Mouse (Mus musculus): ENCODE measurements at regions not wholly inside any gene's neighbourhood (a gene's known extent, or its start where the extent isn't known, plus 50 kb on each side); places are given as distances from the start of the nearest gene placed in this dataset.

DNA sequence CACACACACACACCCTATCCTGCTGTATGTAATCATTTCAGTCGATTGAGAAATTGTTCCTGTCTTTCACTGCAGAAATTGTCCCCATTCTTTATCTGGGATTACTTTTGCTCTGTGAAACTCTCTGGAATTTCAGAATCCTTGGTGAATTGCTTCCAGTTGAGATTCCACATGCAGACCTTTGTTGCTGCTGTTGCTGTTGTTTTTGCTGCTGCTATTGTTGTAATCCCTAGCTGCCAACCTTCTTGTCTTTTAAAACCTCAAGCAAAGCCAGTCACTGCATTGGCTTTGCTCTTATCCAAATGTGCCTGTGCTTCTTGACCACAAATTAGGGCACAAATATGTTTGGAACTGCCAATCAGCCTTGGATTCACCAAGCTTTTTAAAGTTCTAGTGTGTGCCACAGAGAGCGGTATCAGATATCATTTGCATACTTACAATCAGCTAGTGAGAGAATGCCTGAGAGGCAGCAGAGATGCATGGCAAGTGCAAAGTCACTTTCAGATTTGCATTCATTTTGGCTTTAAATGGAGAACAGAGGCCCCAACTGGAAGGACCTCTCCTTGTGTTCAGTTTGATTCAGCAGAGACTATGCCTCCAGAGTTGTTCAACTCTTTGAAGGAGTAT, 1187.0 kb upstream of the Map3k7 start:
- DNase-seq (ENCODE audit: low read depth, low spot score) = peak; percentile 18

DNA sequence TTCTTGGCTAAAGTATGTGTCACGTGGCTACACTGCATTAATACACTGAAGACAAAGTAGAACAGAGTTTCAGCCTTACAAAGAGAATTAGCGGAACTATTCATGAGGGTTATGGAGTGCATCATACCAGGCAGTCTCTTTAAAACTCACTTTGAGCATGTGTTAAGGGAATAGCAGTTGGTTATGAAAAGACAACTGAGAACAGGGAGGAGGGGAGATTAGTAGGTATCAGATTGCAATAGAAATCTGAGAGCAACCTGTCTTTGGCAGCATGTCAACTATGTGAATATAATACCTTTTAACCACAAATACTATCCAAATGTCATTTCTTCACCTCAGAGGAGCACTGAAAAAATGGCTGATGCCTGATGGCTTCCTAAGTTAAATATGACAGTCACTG, 1182.2 kb upstream of the Map3k7 start:
- no peak for DNase-seq (ENCODE audit: low read depth, low spot score)

DNA sequence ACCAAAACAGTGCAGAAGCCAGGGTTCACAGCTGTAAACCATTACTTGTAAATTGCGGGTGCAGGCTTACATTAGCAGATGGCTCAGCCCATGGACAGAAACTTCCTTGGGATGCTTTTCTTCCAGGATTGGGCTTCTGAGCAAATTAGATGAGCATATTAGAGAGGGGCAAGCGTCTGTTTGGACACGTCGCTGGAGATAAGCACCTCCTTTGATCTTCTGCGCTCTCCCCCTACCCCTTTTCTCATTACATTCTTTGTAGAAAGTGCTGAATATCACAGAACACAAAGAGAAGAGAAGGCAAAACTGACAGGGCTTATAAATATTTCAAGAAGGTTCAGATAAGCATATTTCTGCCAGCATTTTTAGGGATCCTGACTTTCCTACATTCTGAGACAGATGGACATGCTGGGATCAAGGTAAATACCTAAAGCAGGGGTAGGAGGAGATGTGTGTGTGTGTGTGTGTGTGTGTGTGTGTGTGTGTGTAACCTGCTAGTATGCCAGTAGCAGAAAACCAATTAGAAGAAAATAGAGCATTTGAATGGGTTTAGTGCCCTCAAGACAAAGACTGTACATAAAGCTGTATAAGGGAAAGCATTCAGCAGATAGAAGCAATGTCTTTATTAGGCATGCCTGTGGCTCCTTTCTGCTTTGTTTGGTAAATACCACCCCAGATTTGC, 1173.8 kb upstream of the Map3k7 start:
- no peak for DNase-seq (ENCODE audit: low read depth, low spot score)

DNA sequence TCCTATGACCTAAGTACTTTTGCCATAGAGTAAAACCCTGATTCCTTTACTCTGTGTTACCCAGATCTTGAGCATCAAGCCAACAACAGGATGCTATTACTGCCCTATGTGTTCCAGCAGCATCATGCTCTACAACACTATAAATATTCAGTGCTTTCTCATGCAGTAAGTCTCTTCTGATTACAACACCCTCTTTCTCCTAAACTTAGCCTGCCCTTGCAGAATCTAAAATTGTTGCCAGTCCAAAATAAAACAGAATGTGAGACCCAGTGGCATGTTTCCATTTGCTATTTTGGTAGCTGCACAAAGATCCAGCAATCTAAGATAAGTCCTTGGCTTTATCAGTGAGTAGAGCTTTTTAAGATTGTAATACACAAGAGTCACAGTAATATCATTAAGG, 1154.1 kb upstream of the Map3k7 start:
- no peak for DNase-seq (ENCODE audit: low read depth, low spot score)

DNA sequence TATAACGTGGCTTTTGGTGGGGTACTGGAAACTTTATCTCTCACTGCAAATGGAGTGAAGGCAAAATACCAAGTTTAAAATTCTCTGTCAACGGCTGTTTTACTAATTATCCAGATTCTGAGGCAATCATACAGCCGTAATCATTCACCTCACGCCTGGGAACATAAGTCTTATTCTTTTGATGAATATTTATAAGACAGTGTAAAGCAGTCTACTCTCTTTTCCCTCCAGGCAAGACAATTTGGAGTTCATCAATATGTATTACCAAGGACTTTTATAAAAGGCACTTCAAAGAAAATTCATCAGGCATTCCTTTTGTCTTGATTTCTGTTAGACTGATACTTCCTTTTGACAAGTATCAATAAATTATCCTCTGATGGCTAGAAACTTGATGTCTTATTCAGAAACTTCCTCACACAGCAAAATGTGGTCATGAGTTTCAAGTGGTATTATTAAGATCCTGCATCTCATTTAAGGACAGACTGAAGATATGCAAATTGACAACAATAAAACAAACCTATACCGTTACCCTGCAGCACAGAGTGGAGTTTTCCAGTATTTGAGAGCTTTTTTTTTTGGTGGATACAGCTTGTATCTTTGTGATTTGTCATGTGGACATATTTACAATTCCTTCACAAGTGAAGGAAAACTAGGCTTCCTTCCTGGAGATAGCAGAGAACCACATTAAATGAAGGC, 1108.4 kb upstream of the Map3k7 start:
- DNase-seq (ENCODE audit: low read depth, low spot score) = no peak

DNA sequence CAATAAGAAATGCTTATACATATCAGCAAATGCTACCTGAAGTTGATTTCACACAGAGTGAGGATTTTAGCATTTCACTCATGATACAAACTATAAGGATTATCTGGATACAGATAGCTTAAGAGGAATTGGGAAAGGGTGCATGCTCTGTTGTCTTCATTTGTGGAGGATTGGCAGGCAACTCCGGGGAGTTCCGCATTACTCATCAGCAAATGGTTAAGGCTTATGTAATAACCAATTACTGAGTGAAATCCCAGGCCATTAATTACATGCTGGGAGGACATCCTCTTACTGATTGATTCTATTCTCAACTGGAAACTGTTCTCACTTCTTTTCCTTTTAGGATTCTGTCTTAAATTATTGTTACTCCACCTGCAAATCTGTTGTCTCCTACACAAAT, 1058.9 kb upstream of the Map3k7 start:
- no peak for DNase-seq (ENCODE audit: low read depth, low spot score)

DNA sequence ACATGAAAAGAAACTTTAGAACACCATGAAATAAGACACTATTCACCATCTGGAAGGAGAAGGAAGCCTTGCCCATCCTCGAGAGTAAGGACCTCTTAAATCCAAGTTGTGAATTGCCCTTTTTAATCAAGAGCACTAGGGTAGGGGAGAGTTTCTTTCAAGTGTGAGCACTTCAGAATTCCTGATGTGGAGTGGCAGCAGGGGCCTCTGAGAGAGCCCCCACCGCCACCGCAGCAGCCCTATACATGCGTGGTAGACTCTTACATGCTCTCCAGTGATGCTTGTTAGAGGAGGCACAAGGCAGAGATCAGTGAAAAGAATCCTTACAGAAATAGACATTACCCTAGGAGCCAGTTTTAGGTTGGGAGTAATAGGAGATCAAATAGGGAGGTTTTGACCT, 1041.0 kb upstream of the Map3k7 start:
- no peak for DNase-seq (ENCODE audit: low read depth, low spot score)

DNA sequence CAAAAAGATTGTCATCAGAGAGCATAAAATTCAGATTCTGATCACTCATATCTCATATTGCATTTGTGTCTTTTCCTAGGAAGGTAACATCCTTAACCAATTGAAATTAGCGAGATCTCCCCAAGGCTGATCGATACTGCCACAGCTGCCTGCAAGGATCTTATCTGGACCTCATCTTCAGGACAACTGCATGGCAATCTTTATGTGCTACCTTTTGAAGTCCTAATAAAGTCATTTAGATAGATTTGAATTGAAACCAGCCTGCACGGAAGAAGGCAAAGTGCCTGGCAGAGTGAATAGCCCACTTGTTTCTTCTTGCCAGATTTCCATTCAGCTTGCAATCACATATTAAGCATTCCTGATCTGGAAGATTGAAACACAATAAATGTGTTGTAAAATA, 1031.5 kb upstream of the Map3k7 start:
- DNase-seq (ENCODE audit: low read depth, low spot score) = no peak

DNA sequence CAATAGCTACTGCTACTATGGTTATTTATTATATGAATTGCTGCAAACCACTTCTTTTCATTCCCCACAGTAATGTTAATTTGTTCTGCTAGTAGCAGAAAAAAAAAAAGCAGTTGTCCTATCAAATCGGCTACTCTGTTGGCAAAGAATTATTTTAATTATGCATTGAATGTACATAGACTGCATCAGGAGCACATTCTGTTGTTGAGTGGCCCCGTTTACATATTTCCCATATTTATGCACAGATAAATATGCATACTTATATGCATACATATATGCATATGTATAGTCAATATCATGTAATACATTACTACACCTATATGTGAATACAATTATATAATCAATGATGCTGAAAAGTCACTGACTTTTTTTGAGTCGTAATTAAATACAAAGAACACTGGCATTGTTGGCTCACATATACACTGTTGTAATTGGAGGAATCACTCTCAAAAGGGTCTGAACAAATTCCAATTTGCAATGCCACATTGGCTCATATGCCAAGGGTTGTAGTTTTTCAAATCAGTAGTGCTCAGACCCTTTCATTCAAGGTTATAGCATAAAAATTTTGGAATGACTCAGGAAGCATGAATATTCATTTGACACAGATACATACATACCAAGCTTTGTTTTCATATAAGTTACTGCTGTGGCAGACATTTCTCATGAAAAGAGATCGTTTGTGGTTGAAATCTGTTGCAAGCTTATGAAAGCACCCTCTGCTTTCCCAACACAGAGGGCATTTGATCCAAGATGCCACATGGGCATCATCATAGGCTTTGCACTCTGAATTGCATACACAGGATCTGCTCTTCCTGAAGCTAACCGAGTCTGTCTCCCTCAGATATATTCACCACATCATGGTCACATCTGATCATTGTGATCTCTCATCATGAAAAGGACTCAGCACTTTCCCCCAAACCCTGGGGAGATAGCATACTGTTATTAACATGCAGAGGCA, 1030.6 kb upstream of the Map3k7 start:
- DNase-seq (ENCODE audit: low read depth, low spot score) = no peak

DNA sequence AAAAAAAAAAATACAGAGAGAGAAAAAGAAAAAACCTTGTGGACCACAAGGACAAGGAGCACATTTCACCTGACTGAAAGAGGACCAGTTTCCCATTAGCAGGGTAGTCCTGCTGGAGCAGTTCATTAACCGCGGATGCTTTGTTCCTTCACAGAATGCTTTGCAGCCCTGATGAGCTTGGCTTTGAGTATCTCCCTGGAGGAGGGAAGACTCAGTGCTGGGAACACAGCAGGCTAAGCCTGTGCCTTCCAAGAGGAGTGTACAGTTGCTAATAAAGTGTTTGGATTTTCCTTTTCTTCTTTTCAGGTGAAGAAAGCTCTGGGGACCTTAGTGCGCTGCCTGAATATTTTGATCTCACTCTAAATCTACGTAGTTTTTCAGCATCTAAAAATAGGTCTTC, 980.3 kb upstream of the Map3k7 start:
- DNase-seq (ENCODE audit: low read depth, low spot score) = no peak

DNA sequence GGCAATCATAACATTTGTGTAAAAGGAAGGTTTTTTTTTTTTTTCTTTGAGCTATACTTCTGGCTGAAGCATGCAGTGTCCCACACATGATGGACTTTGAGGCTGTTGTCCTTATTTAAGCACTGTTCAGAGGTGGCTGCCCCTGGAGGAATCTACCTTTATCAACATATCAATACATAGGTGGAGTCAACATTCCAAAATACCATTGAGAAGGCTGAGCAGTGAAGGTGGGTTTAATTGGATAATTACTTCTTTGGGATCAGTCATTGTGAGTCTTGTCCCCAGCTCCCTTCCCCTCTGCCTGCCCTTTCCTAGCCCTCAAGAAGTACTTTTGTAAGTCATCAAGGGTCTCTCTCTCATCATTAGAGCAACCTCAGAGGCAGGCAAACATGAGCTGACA, 951.9 kb upstream of the Map3k7 start:
- peak; percentile 63 for DNase-seq (ENCODE audit: low read depth, low spot score)

DNA sequence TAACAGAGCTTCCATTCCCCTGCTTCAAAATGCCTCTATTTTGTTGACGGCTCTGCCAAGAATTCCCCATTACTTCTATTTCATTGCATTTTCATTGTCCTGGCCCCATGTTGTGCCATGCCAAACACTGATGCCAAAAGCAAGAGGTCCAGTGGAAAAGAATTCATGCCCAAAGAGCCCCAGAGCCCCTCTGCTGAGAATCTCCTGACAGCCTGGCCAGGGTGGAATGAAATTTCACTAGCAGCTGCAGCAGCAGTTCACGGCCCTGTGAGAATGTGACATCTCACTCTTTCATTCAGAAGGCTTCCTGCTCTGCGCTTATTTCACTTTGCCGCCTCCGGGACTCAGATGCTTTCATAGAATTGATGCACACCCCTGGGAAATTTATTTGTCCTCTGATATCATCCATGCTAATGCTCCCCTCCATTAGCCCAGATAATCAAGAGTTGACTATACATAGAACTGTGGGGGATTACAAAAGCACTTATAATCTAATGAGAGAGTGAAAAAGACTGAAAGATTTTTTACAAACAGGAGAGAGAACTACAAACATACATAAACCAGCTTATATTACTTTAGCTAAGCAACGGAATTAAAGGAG, 911.7 kb upstream of the Map3k7 start:
- DNase-seq (ENCODE audit: low read depth, low spot score) = no peak

DNA sequence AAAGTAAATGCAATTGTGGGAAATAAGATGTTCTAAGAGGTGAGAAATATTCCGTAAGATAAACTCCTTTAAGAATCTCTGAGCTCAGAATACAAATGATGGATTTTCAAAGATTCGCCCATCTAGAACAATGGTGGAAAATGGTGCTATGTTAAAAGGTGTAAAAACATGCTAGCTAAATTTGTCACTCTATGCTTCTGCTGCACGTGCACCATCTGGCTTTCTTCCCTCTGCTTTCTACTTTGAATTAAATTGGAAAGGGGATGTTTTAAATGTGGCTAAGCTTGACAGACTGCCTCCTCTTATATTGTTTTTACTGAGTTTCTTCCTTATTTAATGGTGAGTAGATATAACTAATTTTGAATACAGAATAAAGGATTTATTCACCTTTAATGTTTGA, 887.7 kb upstream of the Map3k7 start:
- no peak for DNase-seq (ENCODE audit: low read depth, low spot score)

DNA sequence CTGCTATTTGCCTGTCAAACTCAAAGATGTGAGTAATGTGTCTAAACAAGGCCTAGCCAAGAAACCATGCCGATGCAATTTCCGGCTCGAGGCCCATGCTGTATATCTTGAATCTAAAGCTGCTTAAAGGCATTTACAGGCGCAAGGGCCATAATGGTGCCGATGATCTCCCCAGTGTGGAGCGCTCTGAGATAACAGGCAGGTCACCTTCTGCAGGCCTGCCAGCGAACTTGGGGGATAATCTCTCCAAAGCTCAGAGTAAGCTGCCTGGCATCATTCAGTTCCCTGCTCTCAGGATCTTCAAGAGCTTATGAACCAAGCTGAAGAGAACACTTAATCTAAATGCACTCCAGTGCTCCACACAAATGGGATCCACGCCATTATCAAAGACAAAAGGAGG, 842.3 kb upstream of the Map3k7 start:
- no peak for DNase-seq (ENCODE audit: low read depth, low spot score)

DNA sequence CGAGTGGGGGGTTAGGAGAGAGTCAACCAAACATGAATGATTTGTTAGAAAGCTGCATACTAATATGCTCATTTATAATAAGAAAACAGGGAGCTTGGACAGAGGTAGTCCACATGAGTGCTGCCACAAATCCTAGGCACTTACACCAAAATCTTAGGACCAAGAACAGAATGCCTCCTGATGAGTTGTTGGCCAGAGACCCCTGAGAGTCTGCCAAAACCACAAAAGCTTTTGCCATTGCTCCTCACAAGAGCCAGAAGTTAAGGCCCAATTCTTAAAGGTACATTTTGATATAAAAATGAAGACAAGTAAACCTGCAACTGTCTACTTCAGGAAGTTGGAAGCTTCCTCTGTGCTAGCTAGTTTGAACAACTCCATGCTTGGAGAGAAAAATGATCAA, 820.7 kb upstream of the Map3k7 start:
- DNase-seq (ENCODE audit: low read depth, low spot score) = no peak

DNA sequence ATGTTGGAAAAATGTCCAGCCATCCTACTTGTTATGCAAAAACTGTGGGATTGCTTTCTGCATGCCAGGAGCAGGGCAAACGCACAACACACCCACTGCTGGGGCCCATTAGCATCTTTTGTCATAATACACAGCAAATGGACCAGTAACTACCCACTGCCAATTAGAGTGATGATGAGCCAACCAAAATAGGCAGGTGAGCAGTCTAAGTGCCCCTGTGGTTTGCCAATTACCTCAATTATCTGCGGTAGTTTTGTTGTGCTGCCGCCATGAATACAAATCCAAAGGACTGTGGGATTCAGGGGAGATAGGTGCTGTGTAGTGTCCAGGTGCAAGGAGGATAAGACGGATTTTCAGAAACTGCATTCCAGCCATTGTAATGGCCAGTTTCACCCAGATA, 796.5 kb upstream of the Map3k7 start:
- DNase-seq (ENCODE audit: low read depth, low spot score) = peak; percentile 28

DNA sequence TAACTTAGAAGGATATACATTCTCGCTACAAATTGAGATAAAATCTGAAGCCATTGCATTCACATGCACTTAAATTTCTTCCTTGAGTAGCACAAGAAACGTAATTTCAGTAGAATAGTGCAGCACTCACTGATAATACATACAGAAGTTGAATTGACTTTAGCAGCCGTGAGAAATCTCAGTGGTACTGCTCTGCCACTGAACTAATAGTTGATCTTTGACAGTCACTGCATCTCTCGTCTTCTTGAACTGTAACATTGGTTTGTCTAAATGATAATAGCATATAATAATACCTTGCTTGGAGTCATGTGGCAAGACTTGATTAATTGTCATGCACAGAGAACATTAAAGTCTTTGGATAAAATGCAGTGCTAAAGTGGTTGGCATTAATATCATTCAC, 795.5 kb upstream of the Map3k7 start:
- DNase-seq (ENCODE audit: low read depth, low spot score) = no peak

DNA sequence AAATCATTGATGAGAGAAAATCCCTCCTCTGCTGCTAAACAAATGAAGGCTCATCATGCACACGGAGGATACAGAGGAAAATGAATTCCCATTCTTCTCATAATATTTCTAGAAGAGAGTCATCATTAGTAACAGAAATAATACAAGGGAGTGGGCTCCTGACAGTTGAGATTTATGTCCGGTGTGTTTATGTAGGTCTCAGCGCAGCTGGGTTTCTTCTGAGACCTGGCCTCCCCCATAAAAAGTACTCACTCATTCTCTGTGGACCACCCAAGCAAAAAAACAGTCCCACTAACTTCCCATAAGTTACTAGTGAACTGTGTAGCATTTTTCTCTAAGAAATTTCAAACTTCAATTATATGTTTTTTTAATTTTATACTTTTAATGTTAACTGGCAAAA, 792.7 kb upstream of the Map3k7 start:
- no peak for DNase-seq (ENCODE audit: low read depth, low spot score)

DNA sequence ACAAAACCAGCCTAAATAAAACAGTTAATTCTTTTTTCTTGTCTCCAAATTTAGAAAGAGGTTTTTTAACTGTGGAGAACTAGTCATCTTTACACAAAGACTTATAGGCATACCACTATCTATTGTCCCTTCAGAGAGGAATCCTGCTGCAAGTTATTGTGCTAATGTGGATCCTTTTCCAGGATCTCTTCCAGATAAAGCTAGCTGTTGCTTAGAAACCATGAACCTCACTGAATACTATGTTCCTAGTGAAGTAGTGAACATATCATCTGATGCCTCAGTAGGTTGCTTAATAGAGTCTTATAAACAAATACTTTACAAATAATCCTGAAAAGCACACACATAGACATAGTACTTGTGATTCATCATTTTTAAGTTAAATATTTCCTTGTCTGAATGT, 766.0 kb upstream of the Map3k7 start:
- DNase-seq (ENCODE audit: low read depth, low spot score) = no peak

DNA sequence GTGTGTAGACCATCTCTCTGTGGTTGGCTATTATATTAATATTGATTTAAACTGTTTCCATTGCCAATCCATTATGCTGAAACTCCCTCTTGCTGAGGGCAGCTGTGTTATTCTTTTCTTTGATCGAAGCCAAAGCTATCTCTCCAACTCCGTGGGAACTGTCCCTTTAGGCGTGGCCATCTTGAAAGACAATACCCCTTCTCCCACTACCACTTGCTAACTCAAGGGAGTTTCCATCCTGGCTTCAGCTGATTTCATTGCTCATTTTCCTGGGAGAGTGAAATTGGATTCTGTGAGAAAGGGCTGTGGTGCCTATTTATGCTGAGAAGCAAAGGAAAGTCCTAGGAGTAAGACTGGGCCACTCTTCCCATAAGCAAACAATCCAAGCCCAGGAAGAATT, 760.6 kb upstream of the Map3k7 start:
- no peak for DNase-seq (ENCODE audit: low read depth, low spot score)

DNA sequence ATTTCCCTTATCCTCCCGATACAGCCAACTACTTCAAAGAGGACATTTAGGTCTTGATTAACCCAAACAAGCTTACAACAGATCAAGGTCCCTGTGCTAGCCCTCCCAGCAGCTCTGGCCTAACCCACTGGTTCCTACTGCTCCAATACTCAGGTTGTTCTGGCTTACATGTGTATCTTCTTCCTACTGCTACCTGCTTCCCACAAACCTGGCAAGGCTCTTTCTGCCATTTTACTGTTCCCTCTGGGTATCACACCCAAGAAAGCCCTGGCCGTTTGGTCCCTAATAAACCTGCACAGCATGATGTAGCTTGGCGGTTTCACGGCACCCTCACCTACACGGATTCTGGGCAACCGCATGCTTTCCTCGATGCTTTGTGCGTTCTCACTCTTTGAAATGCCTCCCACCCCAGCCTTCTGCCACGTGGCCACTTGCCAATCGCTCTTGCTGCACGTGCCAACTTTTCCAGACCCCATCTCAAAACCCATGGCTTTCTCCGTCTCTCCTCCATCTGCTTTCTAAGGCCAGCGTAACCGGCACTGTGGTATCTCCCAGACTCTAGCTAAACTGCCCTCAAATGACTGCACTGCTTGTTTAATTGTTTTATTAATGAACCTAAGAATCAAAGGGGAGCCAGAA, 758.4 kb upstream of the Map3k7 start:
- DNase-seq (ENCODE audit: low read depth, low spot score) = no peak

All from ZHBTc4 (cell line).